12 mouse cellular contexts compared by ENCODE assay signal in the genomic region with DNA sequence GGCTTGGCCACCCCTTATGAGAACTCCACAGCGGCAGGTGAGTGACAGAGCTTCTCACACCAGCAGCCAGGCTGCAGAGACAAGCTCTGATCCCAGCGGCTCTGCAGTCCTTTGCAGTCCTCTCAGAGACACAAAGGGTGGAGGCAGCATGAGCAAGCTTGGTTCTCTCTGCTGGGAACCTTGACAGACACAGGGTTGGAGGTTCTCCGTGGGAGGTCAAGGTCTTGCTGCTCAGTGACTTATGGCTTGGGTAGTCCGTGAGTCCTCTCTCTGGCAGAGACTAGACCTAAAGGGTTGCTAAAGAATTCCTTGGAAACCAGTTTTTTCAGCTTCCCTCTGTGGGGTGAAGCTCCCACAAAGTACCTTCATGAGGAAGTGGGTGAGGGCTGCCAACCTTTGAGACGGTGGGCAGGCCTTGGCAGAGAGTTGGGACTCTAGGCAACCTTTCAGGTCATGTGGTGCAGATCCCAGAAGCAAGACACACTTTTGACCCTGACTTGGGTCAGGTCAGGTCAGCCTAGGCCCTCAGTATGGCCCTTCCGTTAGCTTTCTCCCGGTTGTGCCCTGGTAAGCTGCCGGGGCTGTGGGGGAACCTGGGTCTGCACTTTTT. TPM values are rescaled to one million over a fixed set of nuclear protein-coding genes. Genes with fewer than 3 reads are reported as not detected.
"Had no signal": no experiment of that assay in that cellular context is flagged by ENCODE, and none has a peak within 500 bp of the region (broad histone marks: within the 10 kb centered on the region; RNA-seq: fewer than 3 reads in every experiment).

No protein-coding gene starts in this region.

- DNase-seq: layer of hippocampus, adult 9-11 months; layer of hippocampus, postnatal 36 days; liver; liver, embryonic 13.5 days; liver, postnatal 0 days; lung, postnatal 14 days; thymus, adult 2 months; thymus, postnatal 25 days had no signal

RNA-seq across cellular contexts. Expression of gene Fam209, which starts 24.5 kb away (rescaled TPM):
- total RNA-seq: layer of hippocampus, postnatal 36 days; left cerebral cortex, adult 8-10 months; left cerebral cortex, postnatal 25 days had no signal

RNA-seq across cellular contexts. Expression of gene Gcnt7, which starts 38.4 kb away (rescaled TPM):
- total RNA-seq: layer of hippocampus, postnatal 36 days; left cerebral cortex, adult 8-10 months; left cerebral cortex, postnatal 25 days; monocyte, adult 5-6 weeks had no signal

RNA-seq across cellular contexts. Expression of gene Tfap2c, which starts 52.6 kb away (rescaled TPM):
- total RNA-seq: monocyte, adult 5-6 weeks; neutrophil, adult 5-6 weeks had no signal
